6 mouse cellular contexts compared by ENCODE assay signal in the genomic region with DNA sequence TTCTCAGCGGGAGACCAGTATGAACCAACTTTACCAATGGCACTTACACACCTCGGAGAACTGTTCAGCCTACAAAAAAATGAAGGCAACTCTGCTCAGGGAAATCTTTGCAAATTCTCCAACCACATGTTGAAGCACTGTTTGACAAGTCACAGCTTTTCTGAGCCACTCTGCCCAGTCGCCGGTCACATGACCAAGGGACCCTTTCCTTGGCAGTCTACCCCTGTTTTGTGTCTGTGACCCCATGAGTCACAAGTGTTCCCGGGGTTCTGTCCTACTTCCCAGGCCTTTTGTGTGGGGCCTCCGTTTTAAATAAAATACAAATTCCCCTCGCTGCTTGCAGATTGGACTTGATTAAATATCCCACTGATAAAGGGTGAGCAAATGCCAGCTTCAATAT.
"Had no signal": no experiment of that assay in that cellular context is flagged by ENCODE, and none has a peak within 500 bp of the region (broad histone marks: within the 10 kb centered on the region; RNA-seq: fewer than 3 reads in every experiment).

No protein-coding gene starts in this region.

- DNase-seq: kidney, postnatal 36 days; layer of hippocampus, adult 9-11 months; layer of hippocampus, postnatal 36 days; lung, embryonic 14.5 days; right cerebral cortex, postnatal 14 days; thymus, postnatal 36 days had no signal
